Mouse (Mus musculus): Measurements from ENCODE around the gene Lsr. TPM values are rescaled to one million over a fixed set of nuclear protein-coding genes. Genes with fewer than 3 reads are reported as not detected.

Gene Lsr
- polyA plus RNA-seq, 1 experiment, result 11.3 TPM

- TF ChIP-seq CTCF (IDR thresholded peaks at IDR 0.05; ENCODE audit: extremely low read depth, insufficient read depth, low read length) (no peak), POLR2A (IDR thresholded peaks at IDR 0.05; ENCODE audit: extremely low read depth, insufficient read depth, low read length) (no peak)
- Histone ChIP-seq H3K4me1 (ENCODE audit: control insufficient read depth, insufficient read depth, low read length) (no peaks in the 10 kb centered on the region), H3K27ac (ENCODE audit: insufficient read depth, low read length) (no peak overlapping the region), H3K4me3 (ENCODE audit: insufficient read depth, low read length) (no peak overlapping the region)
These were observed 18.9 kb upstream of the Lsr start for GRCm38 (mm10) chr7:30992148-30992547.

- Histone ChIP-seq H3K4me3 (ENCODE audit: insufficient read depth, low read length) (no peak overlapping the region), H3K4me1 (ENCODE audit: control insufficient read depth, insufficient read depth, low read length) (no peaks in the 10 kb centered on the region), H3K27ac (ENCODE audit: insufficient read depth, low read length) (no peak overlapping the region)
- no peak for TF ChIP-seq CTCF (IDR thresholded peaks at IDR 0.05; ENCODE audit: extremely low read depth, insufficient read depth, low read length)
- no peak for TF ChIP-seq POLR2A (IDR thresholded peaks at IDR 0.05; ENCODE audit: extremely low read depth, insufficient read depth, low read length)
These were observed 15.4 kb upstream of the Lsr start for GRCm38 (mm10) chr7:30988519-30989162.

GRCm38 (mm10) chr7:30985357-30985756 is 12.1 kb upstream of the Lsr start:
- H3K27ac ChIP-seq (ENCODE audit: insufficient read depth, low read length), result no peak overlapping the region
- TF ChIP-seq CTCF (IDR thresholded peaks at IDR 0.05; ENCODE audit: extremely low read depth, insufficient read depth, low read length) (no peak), POLR2A (IDR thresholded peaks at IDR 0.05; ENCODE audit: extremely low read depth, insufficient read depth, low read length) (no peak)
- H3K4me3 ChIP-seq (ENCODE audit: insufficient read depth, low read length), result no peak overlapping the region
- no peaks in the 10 kb centered on the region for H3K4me1 ChIP-seq (ENCODE audit: control insufficient read depth, insufficient read depth, low read length)

- no peaks in the 10 kb centered on the region for H3K4me1 ChIP-seq (ENCODE audit: control insufficient read depth, insufficient read depth, low read length)
- H3K27ac ChIP-seq (ENCODE audit: insufficient read depth, low read length), result no peak overlapping the region
- TF ChIP-seq POLR2A (IDR thresholded peaks at IDR 0.05; ENCODE audit: extremely low read depth, insufficient read depth, low read length), result no peak
- no peak for TF ChIP-seq CTCF (IDR thresholded peaks at IDR 0.05; ENCODE audit: extremely low read depth, insufficient read depth, low read length)
- H3K4me3 ChIP-seq (ENCODE audit: insufficient read depth, low read length), result no peak overlapping the region
These were observed 8.4 kb upstream of the Lsr start for GRCm38 (mm10) chr7:30981703-30982102.

DNA sequence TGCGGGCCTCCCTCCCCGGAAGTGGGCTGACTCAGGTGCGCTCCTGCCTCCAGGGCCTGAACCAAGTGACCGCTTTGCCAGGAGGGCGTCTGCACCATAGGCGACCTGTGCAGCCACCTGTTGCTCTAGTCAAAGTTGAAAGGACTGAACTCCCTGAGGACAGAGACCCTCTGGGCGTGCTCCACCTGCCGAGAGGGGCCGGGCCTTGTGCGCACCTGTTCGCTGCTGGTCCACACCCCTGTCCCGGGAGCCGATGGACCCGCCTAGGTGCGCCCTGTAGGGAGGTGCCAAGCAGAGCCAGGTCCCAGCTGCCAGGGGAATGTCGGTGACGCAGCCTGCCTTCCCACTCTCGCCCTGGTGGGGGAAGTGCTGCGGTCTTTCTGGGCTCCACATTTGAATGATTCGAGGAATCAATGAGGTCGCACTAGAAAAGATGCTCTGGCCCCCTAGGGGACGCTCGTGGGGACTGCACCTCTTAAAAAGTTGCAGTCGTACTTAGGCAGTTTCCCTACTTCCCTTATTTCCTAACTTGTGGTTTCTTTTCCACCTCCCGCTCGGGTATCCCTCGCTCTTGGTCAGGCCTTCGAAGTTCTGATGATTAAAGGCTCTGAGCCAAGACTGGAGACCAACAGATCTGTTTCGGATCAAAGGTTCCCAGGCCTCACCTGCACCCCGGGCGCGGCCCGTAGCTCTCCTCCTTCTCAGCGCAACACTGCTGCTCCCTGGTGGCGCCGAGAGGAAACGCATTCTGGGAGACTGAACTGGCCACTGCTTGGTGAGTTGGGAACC is 431 bp upstream of the Lsr start, which contains the start of gene Fam187b:
Gene Fam187b (plus strand): TSS at position 290 of the 789 bp plus-strand sequence.
- no peaks in the 10 kb centered on the region for H3K4me1 ChIP-seq (ENCODE audit: control insufficient read depth, insufficient read depth, low read length)
- H3K4me3 ChIP-seq (ENCODE audit: insufficient read depth, low read length), result peak within 1 kb of the TSS; percentile 2
- TF ChIP-seq POLR2A (IDR thresholded peaks at IDR 0.05; ENCODE audit: extremely low read depth, insufficient read depth, low read length) (no peak), CTCF (IDR thresholded peaks at IDR 0.05; ENCODE audit: extremely low read depth, insufficient read depth, low read length) (peak; percentile 74)
- peak within 1 kb of the TSS; percentile 78 for H3K27ac ChIP-seq (ENCODE audit: insufficient read depth, low read length)

DNA sequence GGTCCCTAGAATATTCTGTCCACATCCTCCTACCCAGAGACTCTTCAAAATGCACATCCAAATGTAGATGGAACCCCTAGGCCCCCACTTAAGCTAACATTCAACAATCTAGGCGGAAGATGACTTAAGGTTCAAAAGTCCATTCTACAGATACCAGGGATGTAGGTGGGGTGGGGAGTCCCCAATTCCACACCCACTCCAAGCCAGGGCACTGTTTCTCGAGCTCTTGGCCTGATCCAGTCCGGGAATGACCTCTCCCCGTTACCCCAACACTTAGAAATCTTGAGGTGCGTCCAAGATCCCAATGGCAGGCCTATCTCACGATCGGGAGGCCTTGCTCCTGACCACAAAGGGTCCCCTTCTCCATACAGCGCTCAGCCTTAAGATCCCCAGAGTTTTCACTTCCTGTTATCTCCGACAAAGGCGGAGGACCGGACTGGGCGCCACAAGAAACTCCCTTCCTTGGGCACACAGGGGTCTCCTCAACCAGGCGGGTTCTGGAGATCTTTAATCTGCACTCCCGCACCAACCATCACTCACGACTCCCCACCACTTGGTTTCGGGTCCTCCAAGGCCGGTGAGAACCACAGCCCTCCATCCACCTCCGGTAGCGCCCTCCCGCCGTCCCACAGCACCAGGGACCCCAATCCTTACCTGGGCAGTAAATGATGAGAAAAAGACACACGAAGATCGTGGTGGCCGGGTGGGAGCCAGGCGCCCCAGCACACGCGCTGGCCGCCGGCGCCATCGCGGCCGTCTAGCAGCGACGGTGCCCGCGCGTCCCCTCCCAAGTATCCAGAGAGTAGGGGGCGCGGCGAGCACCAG is 626 bp downstream of the Lsr start:
- Histone ChIP-seq H3K27ac (ENCODE audit: insufficient read depth, low read length) (peak overlapping the region; percentile 78), H3K4me1 (ENCODE audit: control insufficient read depth, insufficient read depth, low read length) (no peaks in the 10 kb centered on the region), H3K4me3 (ENCODE audit: insufficient read depth, low read length) (peak overlapping the region; percentile 2)
- TF ChIP-seq CTCF (IDR thresholded peaks at IDR 0.05; ENCODE audit: extremely low read depth, insufficient read depth, low read length), result no peak
- TF ChIP-seq POLR2A (IDR thresholded peaks at IDR 0.05; ENCODE audit: extremely low read depth, insufficient read depth, low read length), result no peak

DNA sequence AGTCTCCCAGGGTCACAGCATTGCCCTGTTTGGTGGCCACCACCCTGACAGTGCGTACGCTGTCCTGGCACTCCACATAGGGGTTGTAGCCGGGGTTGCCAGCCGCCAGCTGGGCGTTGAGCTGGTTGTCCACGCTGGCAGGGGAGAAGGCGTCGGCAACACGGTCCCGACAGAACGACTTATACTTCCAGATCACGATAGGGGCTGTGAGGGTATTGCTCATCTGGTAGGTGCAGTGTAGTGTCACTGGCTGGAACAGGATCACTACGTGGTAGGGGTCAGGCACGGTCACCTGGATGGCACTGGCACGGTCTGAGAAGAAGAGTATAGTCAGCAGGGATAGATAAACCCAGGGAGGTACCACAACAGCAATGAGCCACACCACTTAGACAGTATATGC is 1.4 kb downstream of the Lsr start:
- Histone ChIP-seq H3K27ac (ENCODE audit: insufficient read depth, low read length) (no peak overlapping the region), H3K4me3 (ENCODE audit: insufficient read depth, low read length) (no peak overlapping the region), H3K4me1 (ENCODE audit: control insufficient read depth, insufficient read depth, low read length) (no peaks in the 10 kb centered on the region)
- TF ChIP-seq POLR2A (IDR thresholded peaks at IDR 0.05; ENCODE audit: extremely low read depth, insufficient read depth, low read length), result no peak
- no peak for TF ChIP-seq CTCF (IDR thresholded peaks at IDR 0.05; ENCODE audit: extremely low read depth, insufficient read depth, low read length)

- Histone ChIP-seq H3K27ac (ENCODE audit: insufficient read depth, low read length) (no peak overlapping the region), H3K4me1 (ENCODE audit: control insufficient read depth, insufficient read depth, low read length) (no peaks in the 10 kb centered on the region), H3K4me3 (ENCODE audit: insufficient read depth, low read length) (no peak overlapping the region)
- TF ChIP-seq POLR2A (IDR thresholded peaks at IDR 0.05; ENCODE audit: extremely low read depth, insufficient read depth, low read length) (no peak), CTCF (IDR thresholded peaks at IDR 0.05; ENCODE audit: extremely low read depth, insufficient read depth, low read length) (no peak)
These were observed 4.1 kb downstream of the Lsr start for GRCm38 (mm10) chr7:30969174-30969573.

DNA sequence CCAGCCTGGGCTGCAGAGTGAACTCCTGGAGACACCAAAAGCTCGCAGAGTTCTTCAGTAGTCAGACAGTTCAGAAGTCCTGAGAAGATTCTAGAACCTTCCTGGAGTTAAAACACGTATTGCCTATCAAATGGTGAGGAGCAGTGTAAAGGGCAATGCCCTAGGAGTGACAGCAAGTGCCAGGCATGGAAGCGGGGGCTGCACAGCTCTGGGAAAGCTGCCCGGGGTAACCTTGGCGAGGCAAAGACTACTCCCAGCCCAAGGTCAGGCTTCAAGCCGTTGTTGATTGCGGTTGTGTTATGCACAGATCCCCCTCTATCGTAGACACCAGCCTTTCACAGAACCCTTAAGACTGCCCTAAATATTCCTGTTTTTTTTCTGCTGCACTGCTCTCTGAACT is 4.7 kb downstream of the Lsr start:
- Histone ChIP-seq H3K4me1 (ENCODE audit: control insufficient read depth, insufficient read depth, low read length) (no peaks in the 10 kb centered on the region), H3K27ac (ENCODE audit: insufficient read depth, low read length) (peak overlapping the region; percentile 64), H3K4me3 (ENCODE audit: insufficient read depth, low read length) (no peak overlapping the region)
- no peak for TF ChIP-seq CTCF (IDR thresholded peaks at IDR 0.05; ENCODE audit: extremely low read depth, insufficient read depth, low read length)

Measured in cortical plate, adult 2 months (tissue).